Mouse (Mus musculus) spleen, postnatal 10 days (tissue): Measurements from ENCODE around the gene Tspyl1.

Experiments used
- DNase-seq, 2 experiments: peaks; one replicate each; pipeline ENCODE4 v3.0.0; 2021 to 2022; ENCODE audit warnings: low spot score in 2 of 2

The Tspyl1 gene

DNA sequence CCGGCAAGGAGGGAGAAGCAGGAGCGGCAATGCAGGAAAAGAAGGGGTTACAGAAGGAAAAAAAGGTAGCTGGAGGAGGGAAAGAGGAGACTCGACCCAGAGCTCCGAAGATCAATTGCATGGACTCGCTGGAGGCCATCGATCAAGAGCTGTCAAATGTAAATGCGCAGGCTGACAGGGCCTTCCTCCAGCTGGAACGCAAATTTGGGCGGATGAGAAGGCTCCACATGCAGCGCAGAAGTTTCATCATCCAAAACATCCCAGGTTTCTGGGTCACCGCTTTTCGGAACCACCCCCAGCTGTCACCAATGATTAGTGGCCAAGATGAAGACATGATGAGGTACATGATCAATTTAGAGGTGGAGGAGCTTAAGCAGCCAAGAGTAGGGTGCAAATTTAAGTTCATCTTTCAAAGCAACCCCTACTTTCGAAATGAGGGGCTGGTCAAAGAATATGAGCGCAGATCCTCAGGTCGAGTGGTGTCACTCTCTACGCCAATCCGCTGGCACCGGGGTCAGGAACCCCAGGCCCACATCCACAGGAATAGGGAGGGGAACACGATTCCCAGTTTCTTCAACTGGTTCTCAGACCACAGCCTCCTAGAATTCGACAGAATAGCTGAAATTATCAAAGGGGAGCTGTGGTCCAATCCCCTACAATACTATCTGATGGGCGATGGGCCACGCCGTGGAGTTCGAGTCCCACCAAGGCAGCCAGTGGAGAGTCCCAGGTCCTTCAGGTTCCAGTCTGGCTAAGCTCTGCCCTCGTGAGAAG lies 16.2 kb downstream of the Tspyl1 start:
- DNase-seq: no peak

DNA sequence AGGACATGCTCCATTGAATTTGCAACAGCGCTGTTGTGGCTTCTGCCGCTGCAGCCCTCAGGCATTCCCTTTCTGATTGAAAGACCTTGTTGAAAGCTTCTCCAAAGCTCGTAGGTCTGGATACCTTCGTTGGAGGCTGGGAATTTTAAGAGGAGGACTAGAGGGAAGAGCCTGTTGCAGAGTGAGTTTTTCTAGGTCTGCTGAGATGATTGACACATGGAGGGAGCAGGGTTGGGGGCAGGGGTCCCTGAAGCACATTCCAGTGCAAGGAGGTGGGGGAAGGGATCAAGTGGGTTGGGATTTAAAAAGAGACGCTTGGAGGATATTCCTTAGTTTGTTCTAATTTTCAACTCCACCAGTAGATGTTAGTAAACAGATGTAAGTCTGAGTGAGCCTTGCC lies 18.4 kb downstream of the Tspyl1 start:
- DNase-seq: no peak

DNA sequence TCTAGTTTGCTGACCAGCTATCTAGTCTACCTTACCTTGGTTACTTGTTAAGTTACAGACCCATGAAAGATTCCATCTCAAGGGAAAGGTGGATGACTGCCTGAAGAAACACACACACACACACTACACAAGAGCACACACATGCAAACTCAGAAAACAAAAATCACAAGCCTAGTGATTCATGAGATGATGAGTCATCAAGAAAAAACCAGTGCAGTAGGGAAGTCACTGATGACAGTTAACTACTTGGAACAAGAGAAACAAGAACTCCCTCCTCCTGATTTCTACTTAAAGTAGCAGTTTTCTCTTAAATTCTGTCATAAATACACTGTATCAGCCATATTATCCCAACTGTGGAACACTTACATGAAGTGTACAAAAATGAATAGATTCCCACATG lies 25.1 kb downstream of the Tspyl1 start:
- DNase-seq: no peak

DNA sequence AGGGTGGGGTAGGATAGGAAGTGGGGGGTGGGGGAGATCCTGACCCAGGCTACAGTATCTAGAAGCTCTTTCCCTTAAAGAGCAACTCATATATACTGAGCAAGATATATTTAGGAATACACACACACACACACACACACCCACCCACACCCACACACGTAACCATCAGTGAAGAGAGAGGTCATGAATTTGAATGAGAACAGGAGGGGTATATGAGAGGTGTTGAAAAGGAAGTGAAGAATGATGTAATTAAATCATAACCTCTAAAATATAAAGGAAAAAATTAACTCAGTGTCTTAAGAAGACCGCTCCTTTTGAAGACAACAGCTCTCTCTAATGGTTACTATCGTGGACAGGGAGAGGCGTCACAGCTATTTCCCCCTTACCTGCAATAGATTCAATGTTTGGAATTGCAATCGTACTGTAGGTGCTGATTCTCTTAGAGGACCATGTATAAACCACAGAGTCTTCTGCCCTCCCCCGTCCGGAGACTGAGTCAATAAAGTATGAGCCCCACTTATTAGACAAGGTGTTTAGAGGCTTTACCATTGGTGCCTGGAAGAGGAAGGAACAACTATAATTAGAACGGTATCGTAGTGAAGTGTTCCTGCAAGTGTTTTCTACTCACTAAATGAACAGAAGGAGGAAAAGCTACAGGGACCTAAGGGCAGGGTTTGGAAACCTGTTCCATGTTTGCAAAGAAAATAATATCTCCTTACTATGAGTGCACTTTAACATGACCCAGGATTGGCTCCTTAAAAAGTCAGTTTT lies 28.1 kb downstream of the Tspyl1 start:
- DNase-seq: no peak

DNA sequence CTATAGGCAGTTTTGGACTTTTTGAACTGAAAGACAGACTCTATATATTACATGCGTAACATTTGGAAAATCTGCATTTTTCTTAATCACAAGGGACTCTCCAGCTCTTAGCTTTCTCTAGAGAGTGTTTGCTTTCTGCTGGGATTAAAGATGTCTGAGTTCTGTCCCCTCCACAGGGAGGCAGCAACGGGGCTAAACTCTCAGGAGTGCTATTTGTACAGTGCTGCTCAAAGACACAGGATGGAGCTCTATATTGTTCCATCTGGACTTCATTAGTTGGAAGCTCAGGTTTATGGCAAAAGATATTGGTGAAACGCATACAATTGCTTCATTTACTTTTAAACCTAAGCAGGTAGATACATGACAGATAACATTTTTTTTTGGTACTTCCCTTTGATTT lies 30.5 kb downstream of the Tspyl1 start:
- no peak for DNase-seq

DNA sequence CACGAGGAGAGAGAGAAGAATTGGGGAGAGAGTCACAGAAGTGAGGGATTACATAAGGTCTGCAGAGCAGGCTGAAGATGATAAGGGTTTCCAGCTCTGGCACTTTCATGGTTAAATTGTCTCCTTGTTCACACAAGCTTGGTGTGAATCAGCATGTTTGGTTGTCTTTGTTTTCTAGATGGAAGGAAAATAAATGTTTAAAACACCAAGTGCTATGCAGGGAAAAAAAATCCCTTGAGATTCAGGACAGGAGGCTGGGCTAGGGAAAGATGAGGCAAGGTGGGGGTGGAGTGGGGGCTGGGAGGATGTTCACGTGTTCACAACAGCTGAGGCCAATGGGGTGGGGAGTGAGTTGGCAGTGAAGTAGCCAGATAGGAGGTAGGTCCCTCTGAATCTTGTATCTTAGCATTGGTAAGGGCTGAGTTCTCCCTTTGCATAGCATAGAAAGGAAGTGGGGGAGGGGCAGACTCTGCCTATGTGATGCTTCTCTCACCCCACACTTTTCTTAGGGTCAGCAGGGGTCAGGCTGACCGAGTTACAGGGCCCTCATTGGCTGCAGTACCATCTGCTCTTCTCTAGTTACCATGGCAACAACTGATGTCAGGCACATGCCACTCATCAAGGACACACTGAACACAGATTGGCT lies 34.7 kb downstream of the Tspyl1 start:
- DNase-seq: no peak

DNA sequence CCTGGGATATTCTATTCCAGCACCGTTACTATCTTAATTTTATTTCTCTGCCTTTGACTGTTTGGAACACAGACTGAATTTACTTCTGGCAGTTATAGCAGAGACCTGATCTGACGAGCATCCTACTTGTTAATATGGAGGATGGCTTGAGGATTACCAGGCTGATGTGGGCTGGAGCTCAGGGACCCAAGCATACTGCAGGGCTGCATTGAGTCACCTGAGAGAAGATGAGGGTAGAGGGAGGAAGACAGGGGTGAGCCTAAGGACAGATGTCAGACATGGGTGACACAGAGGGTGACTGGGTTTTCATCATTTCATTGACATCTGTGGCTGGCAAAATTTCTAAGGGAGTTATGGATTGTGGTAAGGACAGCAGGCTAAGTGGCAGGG lies 35.2 kb downstream of the Tspyl1 start:
- DNase-seq: no peak

DNA sequence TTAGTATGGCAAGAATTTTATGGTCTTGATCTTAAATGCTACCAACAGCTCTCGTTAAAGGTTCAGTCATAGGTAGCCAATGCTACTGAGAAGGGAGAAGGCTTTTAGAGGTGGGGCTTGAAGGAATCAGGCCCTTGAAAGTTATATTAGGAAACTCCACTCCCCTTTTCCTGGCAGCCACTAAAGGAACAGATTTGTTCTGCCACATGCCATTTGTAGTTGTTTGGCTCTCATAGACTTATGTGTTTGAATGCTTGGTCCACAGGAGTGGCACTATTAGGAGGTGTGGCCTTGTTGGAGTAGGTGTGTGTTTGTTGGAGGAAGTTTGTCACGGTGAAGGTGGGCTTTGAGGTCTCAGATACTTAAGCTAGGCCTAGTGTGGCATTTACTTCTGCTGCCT lies 38.8 kb downstream of the Tspyl1 start:
- DNase-seq: no peak

DNA sequence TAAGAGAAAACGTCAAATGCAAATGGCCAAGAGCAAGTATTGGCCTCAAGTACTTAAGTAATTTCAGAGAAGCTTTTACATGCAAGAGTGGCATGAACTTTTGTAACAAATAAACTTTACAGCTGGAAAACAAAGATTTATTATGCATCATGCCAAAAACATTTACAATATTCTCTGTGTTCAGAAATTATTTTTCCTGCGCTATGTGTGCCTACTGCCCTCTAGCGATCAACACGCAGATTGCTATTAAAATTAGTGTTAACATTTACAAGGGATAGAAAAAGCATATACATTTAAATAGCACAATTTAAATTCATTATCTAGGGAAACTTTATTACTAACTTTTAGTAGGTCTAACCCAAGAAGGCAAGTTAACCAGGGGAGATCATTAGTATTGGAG lies 44.7 kb downstream of the Tspyl1 start:
- DNase-seq: no peak

DNA sequence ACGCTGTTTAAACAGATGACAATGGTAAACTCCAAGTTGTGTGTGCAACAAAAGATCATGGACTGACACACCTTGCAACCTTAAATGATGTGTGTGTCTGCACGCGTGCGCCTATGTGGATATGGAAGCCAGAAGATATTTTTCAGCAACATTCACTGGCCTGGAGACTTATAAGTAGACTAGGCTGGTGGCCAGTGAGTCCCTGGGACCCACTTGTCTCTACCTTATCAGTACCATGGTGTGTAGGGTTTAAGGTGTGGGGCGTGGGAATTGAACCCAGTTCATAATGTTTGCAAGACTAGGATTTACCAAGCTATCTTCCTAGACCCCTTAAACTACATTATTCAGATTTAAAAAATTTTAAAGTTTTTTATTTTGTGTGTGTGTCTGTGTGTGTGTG lies 45.2 kb downstream of the Tspyl1 start:
- DNase-seq: no peak

DNA sequence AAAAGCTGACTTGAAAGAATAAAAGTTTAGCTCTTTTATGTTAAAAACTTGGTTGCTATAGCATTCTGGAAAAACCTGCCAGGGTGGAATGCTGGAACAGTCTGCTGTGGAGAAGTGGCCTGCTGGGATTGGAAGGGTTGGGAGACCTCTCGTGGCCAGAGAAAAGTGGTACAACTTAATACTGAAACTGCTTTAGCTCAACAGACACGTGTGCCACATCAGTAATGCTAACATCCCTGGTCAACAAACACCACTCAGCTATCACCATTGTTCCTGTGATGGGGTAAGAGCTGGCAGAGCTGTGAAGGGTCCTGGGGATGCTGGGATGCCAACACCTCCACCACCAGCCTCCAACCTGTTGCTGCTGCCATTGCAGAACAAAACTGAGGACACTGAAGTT lies 46.3 kb downstream of the Tspyl1 start:
- no peak for DNase-seq
